Mouse (Mus musculus): ENCODE data around the gene Gmeb2. TPM values are rescaled to one million over a fixed set of nuclear protein-coding genes. Genes with fewer than 3 reads are reported as not detected.

The Gmeb2 gene
- polyA plus RNA-seq, 1 experiment = 10.5 TPM

DNA sequence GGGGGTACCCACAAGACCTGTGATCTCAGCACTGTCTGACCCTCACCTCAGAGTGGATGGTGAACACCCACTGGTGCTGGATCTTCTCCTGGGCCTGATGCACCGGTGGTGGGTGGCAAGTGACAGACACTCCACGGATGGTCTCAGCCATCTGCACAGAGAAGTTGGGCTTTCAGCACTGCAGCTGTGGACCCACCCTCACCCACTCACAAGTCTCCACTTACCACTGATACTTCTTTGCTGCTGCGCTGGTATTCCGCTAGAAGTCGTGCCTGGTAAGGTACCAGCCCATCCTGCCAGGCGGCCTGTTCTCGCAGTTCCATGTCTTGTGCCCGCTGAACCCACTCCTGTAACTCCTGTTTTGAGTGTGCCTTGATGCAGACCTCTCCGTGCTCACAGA is 48.6 kb downstream of the Gmeb2 start:
- Histone ChIP-seq H3K79me3 (ENCODE audit: low read depth) (no peaks in the 10 kb centered on the region), H3K27me3 (ENCODE audit: control insufficient read depth, insufficient read depth, insufficient read length) (no peaks in the 10 kb centered on the region), H3K36me3 (ENCODE audit: control insufficient read depth, insufficient read depth) (peaks cover 11% of the 10 kb centered on the region), H3K79me2 (ENCODE audit: control insufficient read depth, insufficient read depth) (no peaks in the 10 kb centered on the region), H3ac (ENCODE audit: control insufficient read depth, insufficient read length, low read depth) (no peak overlapping the region), H3K4me3 (ENCODE audit: insufficient read depth, poor library complexity, severe bottlenecking) (no peak overlapping the region)
- no peak for TF ChIP-seq MYOG (IDR thresholded peaks at IDR 0.05; ENCODE audit: control insufficient read depth, extremely low read depth, insufficient read length)
- no peak for TF ChIP-seq MYOD1 (IDR thresholded peaks at IDR 0.05; ENCODE audit: control insufficient read depth, insufficient read length, low read depth)
- no peak for TF ChIP-seq USF1 (IDR thresholded peaks at IDR 0.05; ENCODE audit: low read depth)
- no peak for TF ChIP-seq CEBPB (IDR thresholded peaks at IDR 0.05; ENCODE audit: low read depth)

GRCm38 (mm10) chr2:181238861-181239260 is 49.0 kb downstream of the Gmeb2 start:
- peaks cover 11% of the 10 kb centered on the region for H3K36me3 ChIP-seq (ENCODE audit: control insufficient read depth, insufficient read depth)
- H3K79me3 ChIP-seq (ENCODE audit: low read depth) = no peaks in the 10 kb centered on the region
- H3K79me2 ChIP-seq (ENCODE audit: control insufficient read depth, insufficient read depth) = no peaks in the 10 kb centered on the region
- H3K4me3 ChIP-seq (ENCODE audit: insufficient read depth, poor library complexity, severe bottlenecking) = no peak overlapping the region
- TF ChIP-seq CEBPB (IDR thresholded peaks at IDR 0.05; ENCODE audit: low read depth) = no peak
- no peak for TF ChIP-seq MAX (IDR thresholded peaks at IDR 0.05)
- TF ChIP-seq MYOD1 (IDR thresholded peaks at IDR 0.05; ENCODE audit: control insufficient read depth, insufficient read length, low read depth) = no peak
- no peak for TF ChIP-seq MYOG (IDR thresholded peaks at IDR 0.05; ENCODE audit: control insufficient read depth, extremely low read depth, insufficient read length)
- no peaks in the 10 kb centered on the region for H3K27me3 ChIP-seq (ENCODE audit: control insufficient read depth, insufficient read depth, insufficient read length)
- H3ac ChIP-seq (ENCODE audit: control insufficient read depth, insufficient read length, low read depth) = no peak overlapping the region

DNA sequence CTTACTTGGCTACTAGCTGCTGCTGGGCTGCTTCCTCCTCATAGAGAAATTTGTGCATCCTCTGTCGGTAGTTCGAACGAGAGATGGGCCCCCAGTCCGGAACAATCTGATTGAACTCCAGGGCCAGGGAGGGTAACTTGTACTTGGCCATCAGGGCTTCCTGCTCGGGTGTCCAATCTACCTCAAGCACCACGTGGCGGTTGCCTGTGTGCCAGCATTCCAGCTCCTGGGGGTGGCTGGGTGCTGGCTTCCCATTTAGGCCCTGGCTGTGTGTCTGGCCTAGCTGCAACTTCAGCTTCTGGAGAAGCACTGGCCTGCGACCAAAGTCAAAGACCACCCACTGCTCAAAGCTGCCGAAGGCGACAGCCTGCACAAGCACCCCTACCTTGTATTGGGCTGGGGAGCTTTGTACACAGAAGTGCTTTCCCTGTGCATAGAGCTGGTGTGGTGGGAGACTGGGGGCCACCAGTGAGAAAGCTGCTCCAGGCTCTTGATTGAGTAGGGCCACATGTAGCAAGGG is 49.7 kb downstream of the Gmeb2 start:
- no peaks in the 10 kb centered on the region for H3K27me3 ChIP-seq (ENCODE audit: control insufficient read depth, insufficient read depth, insufficient read length)

DNA sequence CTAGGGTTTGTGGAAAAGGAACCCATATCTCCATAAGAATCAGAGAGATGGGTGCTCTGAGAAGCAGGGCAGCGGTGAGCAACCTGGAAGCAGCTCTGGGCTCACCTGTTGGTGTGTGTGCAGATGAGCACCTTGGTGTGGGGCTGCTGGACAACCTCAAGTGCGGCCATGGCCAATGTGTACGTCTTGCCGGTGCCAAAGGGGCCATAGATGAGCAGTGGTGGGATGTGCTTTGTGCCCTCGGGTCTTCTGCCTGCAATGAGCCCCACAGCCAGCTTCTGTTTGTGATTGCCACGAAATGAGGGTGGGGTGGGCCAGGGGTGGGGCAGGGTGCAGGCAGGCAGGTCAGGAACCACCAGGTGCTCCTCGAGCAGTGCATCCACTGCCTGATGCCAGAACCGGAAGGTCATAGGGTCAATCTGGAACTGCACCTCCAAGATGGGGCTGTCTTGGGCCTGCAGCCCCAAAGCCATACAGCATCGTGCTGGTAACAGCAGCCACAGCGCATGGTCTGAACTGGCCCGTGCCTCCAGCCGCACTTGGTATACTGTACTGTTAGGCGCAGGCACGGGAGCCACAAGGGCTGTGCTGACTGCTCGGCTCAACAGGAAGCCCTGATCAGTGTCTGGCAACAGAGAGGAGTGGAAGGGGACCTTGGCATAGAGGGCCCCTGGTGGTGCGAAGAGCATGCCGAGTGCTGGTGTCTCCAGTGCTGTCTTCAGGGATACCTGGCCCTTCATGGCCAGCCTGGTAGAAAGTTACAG is 50.4 kb downstream of the Gmeb2 start:
- H3K36me3 ChIP-seq (ENCODE audit: control insufficient read depth, insufficient read depth) = peaks cover 20% of the 10 kb centered on the region
- H3K27me3 ChIP-seq (ENCODE audit: control insufficient read depth, insufficient read depth, insufficient read length) = no peaks in the 10 kb centered on the region
- no peak overlapping the region for H3ac ChIP-seq (ENCODE audit: control insufficient read depth, insufficient read length, low read depth)
- TF ChIP-seq MAX (IDR thresholded peaks at IDR 0.05) (no peak), USF1 (IDR thresholded peaks at IDR 0.05; ENCODE audit: low read depth) (no peak), CEBPB (IDR thresholded peaks at IDR 0.05; ENCODE audit: low read depth) (no peak), CTCF (IDR thresholded peaks at IDR 0.05; ENCODE audit: control insufficient read depth, insufficient read depth, insufficient read length) (no peak), FOSL1 (IDR thresholded peaks at IDR 0.05; ENCODE audit: insufficient read depth, low read length, poor library complexity, severe bottlenecking) (no peak), MYOD1 (IDR thresholded peaks at IDR 0.05; ENCODE audit: control insufficient read depth, insufficient read length, low read depth) (no peak), MYOG (IDR thresholded peaks at IDR 0.05; ENCODE audit: control insufficient read depth, extremely low read depth, insufficient read length) (no peak)
- H3K79me3 ChIP-seq (ENCODE audit: low read depth) = no peaks in the 10 kb centered on the region
- H3K4me3 ChIP-seq (ENCODE audit: insufficient read depth, poor library complexity, severe bottlenecking) = no peak overlapping the region
- no peaks in the 10 kb centered on the region for H3K79me2 ChIP-seq (ENCODE audit: control insufficient read depth, insufficient read depth)

More for the DNA sequence above, 49.7 kb downstream of the Gmeb2 start:
- no peak overlapping the region for H3ac ChIP-seq (ENCODE audit: control insufficient read depth, insufficient read length, low read depth)
- no peaks in the 10 kb centered on the region for H3K79me2 ChIP-seq (ENCODE audit: control insufficient read depth, insufficient read depth)
- peaks cover 13% of the 10 kb centered on the region for H3K36me3 ChIP-seq (ENCODE audit: control insufficient read depth, insufficient read depth)
- no peak overlapping the region for H3K4me3 ChIP-seq (ENCODE audit: insufficient read depth, poor library complexity, severe bottlenecking)
- H3K79me3 ChIP-seq (ENCODE audit: low read depth) = no peaks in the 10 kb centered on the region
- TF ChIP-seq MAX (IDR thresholded peaks at IDR 0.05) (no peak), CTCF (IDR thresholded peaks at IDR 0.05; ENCODE audit: control insufficient read depth, insufficient read depth, insufficient read length) (no peak), CEBPB (IDR thresholded peaks at IDR 0.05; ENCODE audit: low read depth) (no peak), MYOG (IDR thresholded peaks at IDR 0.05; ENCODE audit: control insufficient read depth, extremely low read depth, insufficient read length) (no peak), FOSL1 (IDR thresholded peaks at IDR 0.05; ENCODE audit: insufficient read depth, low read length, poor library complexity, severe bottlenecking) (no peak), USF1 (IDR thresholded peaks at IDR 0.05; ENCODE audit: low read depth) (no peak), MYOD1 (IDR thresholded peaks at IDR 0.05; ENCODE audit: control insufficient read depth, insufficient read length, low read depth) (no peak)

GRCm38 (mm10) chr2:181235681-181236566 is 51.9 kb downstream of the Gmeb2 start:
- no peak for TF ChIP-seq USF1 (IDR thresholded peaks at IDR 0.05; ENCODE audit: low read depth)
- H3K27me3 ChIP-seq (ENCODE audit: control insufficient read depth, insufficient read depth, insufficient read length) = no peaks in the 10 kb centered on the region
- no peak overlapping the region for H3K4me3 ChIP-seq (ENCODE audit: insufficient read depth, poor library complexity, severe bottlenecking)
- H3K36me3 ChIP-seq (ENCODE audit: control insufficient read depth, insufficient read depth) = peaks cover 24% of the 10 kb centered on the region
- H3ac ChIP-seq (ENCODE audit: control insufficient read depth, insufficient read length, low read depth) = no peak overlapping the region
- H3K79me3 ChIP-seq (ENCODE audit: low read depth) = no peaks in the 10 kb centered on the region
- H3K79me2 ChIP-seq (ENCODE audit: control insufficient read depth, insufficient read depth) = no peaks in the 10 kb centered on the region
